Mouse (Mus musculus): Measurements from ENCODE around the gene Slc25a4. TPM values are rescaled to one million over a fixed set of nuclear protein-coding genes. Genes with fewer than 3 reads are reported as not detected.
A peak's percentile ranks its signal among the peaks of the same experiment; 100 is the strongest.

Gene Slc25a4
- total RNA-seq, 2 experiments from 2014 or later: 2,072 to 2,481 TPM

GRCm38 (mm10) chr8:46204974-46205640 is 6.0 kb downstream of the Slc25a4 start:
- DNase-seq: no peak

- DNase-seq: no peak
These were observed 6.8 kb downstream of the Slc25a4 start for GRCm38 (mm10) chr8:46204301-46204700.

- no peak for DNase-seq
These were observed 8.7 kb downstream of the Slc25a4 start for GRCm38 (mm10) chr8:46202350-46202749.

DNA sequence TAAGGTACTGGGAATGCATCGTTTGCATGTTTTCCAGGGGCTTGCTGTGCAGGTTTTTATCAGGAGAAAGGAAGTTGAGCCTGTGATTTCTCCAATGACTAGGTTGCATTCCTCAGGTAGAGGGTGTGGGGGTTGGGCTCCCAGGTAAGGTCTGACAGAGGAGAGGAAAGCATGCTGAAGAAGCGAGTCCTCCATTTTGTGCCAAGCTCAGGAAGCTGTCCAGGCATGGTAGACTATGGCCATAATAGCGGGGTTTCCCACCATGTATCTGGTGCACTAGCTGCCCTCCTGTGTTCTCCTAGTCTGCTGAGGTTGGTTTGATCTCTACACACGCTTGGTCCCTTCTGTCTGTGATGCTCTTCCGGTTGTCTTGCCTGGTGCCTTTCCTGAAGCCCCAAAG is 13.4 kb downstream of the Slc25a4 start:
- DNase-seq: no peak

DNA sequence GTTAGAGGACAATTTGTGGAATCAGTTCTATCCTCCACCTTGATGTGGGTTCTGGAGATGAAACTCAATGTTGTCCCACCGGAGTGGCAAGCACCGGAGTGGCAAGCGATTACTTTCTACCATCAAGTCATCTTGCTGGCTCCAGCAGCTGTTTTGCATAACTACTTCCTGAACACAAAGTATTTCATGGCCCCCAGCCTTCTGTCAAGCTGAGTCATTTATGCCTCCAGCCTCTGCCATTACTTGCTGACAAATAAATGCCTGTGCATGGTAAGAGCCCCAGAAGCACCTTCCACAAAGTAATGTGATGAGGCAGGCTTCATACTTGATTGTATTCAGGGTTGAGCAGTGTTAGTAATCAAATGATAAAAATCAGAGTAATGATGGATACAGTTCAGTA is 14.2 kb downstream of the Slc25a4 start:
- no peak for DNase-seq

DNA sequence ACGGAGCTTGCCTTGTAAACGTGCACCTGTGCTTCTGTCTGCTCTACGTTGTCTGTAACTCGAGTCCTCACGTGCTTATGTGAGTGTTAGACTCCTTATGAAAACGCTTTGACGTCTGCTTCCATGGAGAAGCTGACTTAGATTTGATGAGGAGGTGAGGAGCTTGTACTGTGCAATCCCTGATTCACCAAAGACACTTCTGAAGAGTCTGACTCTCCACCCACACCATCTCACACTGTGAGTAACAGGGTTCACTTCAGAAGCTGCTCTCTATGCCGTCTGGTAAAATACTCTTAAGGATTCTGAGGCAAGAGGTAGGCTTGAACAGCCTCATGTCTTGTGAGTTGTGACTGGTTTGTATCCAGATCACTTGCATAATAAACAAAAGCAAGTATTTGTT is 18.0 kb downstream of the Slc25a4 start:
- DNase-seq: no peak

- DNase-seq: peak; percentile 70
These were observed 25.7 kb downstream of the Slc25a4 start for GRCm38 (mm10) chr8:46185361-46185760.

DNA sequence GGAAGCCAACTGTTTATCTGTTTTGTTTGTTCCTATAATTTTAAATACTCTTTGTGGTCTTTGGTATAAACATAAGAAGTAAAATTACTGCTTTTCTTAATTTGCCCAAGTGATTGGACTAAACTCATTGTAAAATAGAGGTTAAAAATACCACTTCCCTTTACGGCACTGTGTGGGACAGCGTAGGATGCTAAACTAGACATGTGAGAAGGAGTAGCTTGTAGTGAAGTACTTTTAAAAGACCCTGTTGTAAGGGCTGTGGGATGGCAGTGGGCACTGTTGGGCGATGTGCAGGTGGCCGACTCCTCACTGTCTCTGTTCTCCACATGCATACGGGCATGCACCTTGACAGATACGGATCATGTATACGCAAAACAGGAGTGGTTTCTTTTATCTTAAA is 30.9 kb downstream of the Slc25a4 start:
- no peak for DNase-seq

GRCm38 (mm10) chr8:46173651-46174050 is 37.4 kb downstream of the Slc25a4 start:
- DNase-seq: no peak

- DNase-seq: no peak
These were observed 47.3 kb downstream of the Slc25a4 start for GRCm38 (mm10) chr8:46163870-46164190.

DNA sequence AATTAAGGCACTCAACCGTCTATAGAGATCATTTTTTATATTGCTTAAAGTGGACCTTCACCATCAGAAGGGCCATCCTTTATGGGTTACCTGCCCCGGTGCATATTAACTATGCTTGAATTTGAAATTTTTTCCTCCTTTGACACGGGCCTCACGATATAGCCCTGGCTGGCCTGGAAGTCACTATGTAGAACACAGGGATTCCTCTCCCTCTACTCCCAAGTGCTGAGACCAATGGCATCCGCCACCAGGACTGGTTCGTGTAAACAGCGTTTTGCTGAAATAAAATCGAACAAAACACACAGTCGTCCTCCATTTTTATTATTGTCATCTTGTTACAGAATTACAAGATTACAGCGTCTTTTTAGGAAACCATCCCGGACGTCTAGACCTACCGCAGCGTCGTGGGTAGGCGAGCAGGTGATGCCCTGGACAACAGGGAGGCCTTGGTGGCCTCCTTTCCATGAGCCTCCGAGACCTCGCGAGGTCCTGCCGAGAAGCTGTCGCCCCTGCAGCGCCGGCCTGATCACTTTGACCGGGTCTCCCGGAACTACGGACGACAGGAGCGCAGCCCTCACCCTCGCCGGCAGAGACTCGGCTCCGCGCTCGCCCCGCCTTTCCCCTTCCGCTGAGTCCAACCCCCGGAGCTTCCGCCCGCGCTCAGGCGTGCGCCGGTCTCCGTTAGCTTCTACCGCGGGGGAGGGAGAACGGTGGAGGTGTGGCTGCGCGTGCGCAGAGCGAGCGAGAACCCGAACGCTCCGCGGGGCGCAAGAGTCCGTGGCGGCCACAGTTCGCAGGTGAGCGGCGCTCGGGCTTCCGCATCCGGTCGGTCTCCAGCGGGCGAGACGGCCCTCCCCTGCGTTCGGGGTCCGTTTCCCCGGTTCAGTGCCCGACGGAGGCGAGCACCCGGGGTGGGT is 47.9 kb downstream of the Slc25a4 start:
- peak; percentile 96 for DNase-seq

Small RNAs within 50 kb of the gene (microRNA-seq; reads per million reads assigned to microRNA genes)
- gene Gm23812: 0 reads per million in 2 experiments

Other genes with a start within 250 kb of the Slc25a4 start
- gene 1700029J07Rik, start 236.0 kb downstream of the Slc25a4 start, total RNA-seq (2021): under 1 TPM; 0.68 TPM
- 10 to 100 TPM; 37.2 to 37.8 TPM for gene Ufsp2, start 235.8 kb downstream of the Slc25a4 start, total RNA-seq (2021)
- 1 to 10 TPM in 1 of 2 experiments, under 1 TPM in 1; 0.66 to 2.2 TPM for gene Lrp2bp, start 212.0 kb downstream of the Slc25a4 start, total RNA-seq (2021)
- 1 to 10 TPM; 1.5 to 2.9 TPM for gene Ankrd37, start 205.6 kb downstream of the Slc25a4 start, total RNA-seq (2021)
- gene Cfap97, start 59.5 kb downstream of the Slc25a4 start, total RNA-seq (2021): 10 to 100 TPM; 13.0 to 15.0 TPM
- 1 to 10 TPM; 7.7 to 9.5 TPM for gene Snx25, start 59.1 kb downstream of the Slc25a4 start, total RNA-seq (2021)
- gene Helt, start 83.4 kb upstream of the Slc25a4 start, total RNA-seq (2021): 1 to 10 TPM in 1 of 2 experiments, under 1 TPM in 1; 0.45 to 1.1 TPM

Measured in gastrocnemius, postnatal 10 days (tissue).